Mouse (Mus musculus): ENCODE data around the gene Dnah1.

- TF ChIP-seq EP300 (IDR thresholded peaks at IDR 0.05) (no peak), CTCF (IDR thresholded peaks at IDR 0.05) (no peak)
These were observed 96.7 kb downstream of the Dnah1 start for GRCm38 (mm10) chr14:31226978-31227377.

Data from lung, postnatal 0 days (tissue).